Mouse (Mus musculus) layer of hippocampus, adult 9-11 months (tissue): ENCODE results near the gene Rad54l2.

Experiments
- DNase-seq: peaks from one replicate; pipeline ENCODE4 v3.0.0; 2022

Rad54l2 gene

DNA sequence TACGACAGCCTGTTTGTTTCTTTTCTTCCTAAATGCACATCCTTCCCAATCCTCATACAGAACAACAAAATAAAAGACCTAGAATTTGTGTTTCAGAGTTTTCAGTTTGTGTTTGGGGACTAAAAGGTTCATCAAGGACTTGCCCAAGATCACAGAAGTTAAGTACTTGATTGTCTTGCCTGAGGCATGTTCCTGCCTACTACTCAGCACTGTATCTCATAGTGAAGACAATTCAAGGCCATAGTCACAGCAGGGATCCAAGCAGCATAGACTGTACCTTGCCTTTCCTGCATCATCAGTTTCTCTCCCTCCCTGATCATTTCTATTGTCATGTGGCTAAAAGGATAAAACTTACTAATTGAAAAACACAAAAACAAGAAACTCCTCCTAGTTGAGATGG is 49.0 kb downstream of the Rad54l2 start:
- no peak for DNase-seq

DNA sequence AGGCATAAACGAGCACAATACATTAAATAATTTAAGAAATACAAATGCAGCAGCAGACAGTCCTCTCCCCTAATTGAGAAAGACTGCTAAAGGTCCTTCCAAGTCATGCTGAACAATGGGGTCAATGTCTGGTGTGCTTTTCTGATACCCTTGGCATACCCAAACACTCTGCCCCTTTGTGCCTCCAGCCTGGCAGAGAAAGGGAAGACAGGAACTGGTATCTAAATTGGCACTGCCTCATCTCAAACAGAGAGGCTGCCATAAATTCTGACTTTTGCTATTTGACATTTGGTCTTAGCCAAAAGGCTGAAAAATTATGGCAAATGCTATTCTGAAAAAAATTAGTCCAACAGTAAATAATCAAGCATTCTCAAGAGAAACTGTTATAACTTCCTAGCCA is 49.9 kb downstream of the Rad54l2 start:
- no peak for DNase-seq

DNA sequence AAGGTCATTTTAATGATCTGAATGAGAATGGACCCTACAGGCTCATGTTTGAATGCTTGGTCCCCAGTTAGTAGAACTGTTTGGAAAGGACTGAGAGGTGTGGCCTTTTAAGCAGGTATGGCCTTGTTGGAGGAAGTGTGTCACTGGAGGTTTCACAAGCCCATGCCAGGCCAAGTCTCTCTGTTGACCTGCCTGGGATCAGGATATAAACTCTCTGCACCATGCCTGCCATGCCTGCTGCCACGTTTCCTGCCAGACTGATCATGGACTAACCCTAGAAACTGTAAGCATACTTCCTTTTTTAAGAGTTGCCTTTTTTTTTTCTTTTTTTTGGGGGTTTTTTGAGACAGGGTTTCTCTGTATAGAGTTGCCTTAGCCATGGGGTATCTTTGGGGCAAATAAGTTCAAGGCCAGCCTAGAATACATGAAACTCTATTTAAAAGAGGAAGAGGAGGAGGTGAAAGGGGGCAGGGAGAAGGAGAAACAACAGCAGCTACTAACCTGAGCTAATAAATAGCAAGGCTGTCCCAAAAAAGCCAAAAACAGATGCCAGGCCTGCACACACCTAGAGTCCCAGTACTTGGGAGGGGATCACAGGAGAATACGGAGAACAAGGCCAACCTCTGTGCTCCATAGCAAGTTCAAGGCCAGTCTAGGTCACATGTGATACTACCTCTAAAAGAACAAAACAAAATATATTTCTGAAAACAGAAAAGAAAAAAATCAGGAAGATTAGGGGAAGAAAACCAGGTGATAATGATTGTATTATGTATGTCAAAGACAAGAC is 50.6 kb downstream of the Rad54l2 start:
- no peak for DNase-seq

DNA sequence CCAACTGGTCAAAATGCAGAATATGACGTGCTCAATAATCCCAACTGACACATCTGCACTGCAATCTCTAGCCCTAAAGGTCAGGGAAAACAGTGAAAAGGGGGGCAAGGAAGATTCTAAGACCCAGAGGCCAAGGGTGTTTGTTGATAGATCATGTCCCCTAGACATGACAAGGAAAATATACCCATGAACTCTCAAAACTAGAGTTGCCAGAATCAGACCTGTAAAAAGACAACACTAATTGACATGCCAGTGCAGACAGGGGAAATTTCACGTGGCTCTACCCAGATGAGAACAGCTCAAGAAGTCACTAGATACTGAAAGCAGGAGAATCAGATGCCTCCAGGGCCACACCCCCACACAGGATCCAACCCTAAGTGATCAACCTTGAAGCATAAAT is 55.3 kb downstream of the Rad54l2 start:
- no peak for DNase-seq

DNA sequence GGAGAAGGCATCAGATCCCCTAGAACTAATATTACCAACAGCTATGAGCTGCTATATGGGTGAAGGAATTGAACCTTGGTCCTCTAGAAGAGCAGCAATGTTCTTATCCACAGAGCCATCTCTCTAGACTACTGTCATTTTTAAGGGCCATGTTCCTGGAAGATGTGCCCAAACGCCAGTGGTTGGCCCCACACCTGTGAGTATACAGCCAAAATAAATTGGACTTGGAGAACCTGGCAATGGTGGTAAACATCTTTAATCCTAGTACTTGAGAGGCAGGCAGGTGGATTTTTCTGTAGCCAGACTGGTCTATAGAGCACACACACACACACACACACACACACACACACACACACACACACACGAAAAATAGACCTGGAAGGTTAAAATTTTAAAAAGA is 59.6 kb downstream of the Rad54l2 start:
- DNase-seq, result no peak

DNA sequence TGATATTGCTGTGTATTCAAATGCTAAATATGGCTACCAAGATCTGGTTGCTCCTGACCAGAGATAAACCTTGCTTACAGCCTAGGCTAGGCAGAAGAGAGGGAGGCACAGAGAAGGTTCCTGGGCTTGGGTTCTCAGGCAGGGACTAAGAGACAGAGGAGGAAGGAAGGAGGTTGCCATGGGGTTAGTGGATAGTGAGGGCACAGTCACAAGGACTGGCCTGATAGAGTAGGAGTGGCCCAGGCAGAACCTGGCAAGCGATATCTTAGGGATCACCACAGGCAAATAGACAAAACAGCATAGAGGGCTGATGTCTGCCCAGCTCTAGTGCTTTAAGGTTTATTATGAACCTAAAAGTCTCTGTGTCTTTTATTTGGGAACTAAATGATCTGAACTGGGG is 62.1 kb downstream of the Rad54l2 start:
- no peak for DNase-seq

DNA sequence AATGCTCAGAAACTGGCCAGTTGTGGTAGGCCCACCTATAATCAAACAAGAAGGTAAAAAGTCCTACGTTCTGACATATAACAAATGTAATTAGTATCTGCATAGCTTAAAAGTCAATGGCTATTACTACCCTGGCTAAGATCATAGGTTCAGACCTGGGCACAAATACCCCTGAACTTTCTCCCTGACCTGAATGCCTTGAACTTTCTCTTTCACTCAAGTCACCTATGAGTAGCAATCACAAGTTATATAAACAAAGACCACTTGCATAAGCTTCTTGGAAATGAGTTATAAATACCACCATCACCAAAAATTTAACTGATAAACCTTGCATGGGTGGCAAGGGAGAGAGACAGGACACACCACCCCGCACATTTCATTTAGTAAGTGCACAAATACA is 63.6 kb downstream of the Rad54l2 start:
- no peak for DNase-seq

DNA sequence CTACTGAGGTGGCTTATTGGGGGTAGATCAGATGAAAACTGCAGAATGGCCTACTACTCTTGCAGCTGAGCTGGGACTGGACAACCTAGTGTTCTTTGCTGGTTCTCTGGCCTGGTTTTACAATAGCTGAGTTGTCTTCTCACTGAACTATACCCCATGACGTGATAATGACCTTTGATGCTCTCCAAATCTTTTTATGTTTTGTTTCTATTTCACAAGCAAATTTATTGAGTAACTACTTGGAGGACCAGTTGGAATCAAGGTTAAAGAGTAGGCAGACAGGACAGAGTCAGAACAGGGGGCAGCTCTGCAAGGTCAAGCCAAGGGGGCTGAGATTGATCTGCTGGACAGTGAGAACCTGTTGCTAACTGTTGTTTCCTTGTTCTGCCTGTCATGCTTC is 64.1 kb downstream of the Rad54l2 start:
- DNase-seq, result no peak

DNA sequence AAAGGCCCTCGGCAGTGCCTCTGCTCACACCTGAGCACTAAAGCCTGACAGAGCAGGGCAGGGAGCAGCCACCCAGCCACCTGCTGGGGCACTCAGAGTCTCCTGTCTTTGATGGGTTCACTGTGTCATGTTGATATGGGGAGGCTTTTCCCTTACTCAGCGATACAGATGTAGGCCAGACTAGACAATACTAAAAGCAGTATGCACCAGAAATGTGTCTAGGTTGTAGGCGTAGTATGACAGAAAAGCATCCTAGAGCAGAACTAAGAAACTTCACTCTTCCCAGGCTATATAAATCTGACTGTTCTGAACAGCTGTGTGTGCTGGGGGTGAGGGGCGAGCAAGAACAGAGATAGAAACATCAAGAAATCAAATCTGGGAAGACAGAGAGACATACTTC is 72.3 kb downstream of the Rad54l2 start:
- DNase-seq, result no peak

DNA sequence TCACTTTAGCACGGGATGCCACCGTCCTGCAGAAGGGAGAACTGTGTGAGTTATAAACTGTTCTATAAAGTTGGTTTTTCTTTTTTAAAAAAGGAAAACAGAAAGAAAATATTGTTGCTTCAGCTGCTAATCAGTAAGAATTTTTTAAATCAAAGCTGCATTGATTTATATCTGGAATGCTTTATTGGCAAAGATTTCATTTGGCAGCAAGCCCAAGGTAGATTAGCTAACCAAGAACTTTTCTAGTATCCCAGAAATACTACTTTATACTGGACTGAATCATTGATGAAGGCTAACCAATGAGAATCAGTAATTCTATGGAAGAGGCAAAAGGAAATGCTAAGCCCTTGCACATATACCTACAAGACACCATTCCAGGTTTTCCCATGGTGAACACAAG is 72.8 kb downstream of the Rad54l2 start:
- DNase-seq, result no peak

DNA sequence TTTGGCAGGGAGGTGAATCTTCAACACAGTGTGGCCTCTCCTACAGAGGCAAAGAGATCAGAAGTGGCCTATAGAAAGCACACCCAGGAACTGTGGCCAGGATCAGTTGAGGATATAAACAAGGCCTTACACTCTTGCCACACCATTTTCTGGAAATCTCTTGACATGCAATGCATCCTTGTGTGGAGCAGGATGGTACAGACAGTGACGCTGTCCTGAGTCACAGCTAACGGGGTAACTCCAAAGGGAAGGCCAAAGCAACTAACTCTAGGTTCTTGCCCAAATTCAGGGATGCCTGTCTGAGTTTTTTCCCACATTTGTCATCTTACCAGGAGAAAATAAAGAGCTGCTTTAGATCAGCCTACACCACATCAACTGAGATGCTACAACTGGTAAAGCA is 76.5 kb downstream of the Rad54l2 start:
- DNase-seq, result no peak

DNA sequence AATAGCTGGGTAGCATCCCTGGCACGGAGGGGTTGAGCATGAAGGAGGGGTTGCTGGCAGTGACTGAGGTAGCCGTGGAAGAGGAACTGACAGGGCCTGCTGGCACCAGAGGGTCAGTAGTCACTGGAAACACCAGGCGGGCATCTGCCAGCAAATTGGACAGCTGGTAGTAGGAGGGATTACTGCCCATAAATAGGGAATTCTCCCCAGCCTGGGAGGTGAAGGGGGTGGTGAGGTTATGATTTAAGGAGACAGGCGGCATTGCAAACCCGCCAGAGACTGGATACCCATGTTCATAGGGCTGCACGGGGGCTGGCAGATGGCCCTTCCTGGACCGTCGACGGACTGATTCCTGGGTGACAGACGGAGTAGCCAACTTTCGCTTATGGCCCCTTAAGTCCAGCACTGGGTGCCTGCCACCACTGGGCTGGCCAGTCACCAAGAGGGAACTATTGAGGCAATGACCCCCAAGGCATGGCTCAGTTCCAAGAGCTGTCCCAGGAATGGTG is 96.0 kb downstream of the Rad54l2 start:
- no peak for DNase-seq

DNA sequence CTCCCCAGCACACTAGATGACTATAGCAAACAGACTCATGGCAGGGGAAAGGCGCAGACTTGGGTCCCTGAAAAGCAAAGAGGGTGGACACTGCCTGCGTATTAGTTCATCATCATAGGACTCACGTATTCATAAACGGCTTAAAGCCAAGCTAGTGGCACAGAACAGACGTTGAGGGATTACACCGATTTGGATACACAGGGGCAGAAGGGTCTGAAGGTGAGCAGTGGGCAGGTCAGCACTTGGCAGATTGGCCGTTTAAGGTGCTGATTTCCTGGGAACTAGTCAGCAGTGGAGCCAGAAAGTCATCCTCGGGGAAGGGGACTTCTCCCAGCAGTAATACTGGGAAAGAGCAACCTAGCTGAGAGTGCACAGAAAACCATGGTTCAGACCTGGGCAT is 100.2 kb downstream of the Rad54l2 start:
- DNase-seq, result no peak

DNA sequence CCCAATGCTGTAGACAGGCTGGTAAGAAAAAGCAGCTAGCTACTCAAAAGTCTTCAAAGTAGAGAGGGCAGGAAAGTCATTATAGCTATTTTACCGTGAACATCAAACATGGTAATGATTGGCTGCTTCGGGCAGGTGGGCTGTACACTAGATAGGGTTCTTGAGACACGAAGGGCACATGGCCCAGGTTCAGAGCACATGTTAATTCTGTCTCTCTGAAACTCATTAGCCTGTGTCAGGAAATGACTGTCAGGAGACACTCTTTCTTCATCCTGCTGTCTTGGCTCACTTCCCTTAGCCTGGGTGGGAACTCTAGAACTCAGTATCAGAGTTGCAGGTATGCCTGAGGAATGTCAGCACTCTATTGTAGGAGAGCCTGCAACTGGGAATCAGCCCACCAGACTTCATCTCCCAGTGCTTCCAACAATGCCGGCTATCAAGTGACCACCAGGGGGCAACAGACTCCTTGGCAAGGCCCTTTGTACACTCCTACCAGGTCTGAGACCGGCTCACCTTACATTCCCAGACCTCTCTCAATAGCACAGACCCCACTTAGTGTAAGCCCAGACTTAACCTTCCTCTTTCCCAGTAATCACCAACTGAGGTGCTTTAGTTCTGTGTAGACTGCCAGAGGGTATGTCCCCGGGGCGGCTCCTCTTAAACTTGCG is 101.9 kb downstream of the Rad54l2 start:
- peak; percentile 71 for DNase-seq

DNA sequence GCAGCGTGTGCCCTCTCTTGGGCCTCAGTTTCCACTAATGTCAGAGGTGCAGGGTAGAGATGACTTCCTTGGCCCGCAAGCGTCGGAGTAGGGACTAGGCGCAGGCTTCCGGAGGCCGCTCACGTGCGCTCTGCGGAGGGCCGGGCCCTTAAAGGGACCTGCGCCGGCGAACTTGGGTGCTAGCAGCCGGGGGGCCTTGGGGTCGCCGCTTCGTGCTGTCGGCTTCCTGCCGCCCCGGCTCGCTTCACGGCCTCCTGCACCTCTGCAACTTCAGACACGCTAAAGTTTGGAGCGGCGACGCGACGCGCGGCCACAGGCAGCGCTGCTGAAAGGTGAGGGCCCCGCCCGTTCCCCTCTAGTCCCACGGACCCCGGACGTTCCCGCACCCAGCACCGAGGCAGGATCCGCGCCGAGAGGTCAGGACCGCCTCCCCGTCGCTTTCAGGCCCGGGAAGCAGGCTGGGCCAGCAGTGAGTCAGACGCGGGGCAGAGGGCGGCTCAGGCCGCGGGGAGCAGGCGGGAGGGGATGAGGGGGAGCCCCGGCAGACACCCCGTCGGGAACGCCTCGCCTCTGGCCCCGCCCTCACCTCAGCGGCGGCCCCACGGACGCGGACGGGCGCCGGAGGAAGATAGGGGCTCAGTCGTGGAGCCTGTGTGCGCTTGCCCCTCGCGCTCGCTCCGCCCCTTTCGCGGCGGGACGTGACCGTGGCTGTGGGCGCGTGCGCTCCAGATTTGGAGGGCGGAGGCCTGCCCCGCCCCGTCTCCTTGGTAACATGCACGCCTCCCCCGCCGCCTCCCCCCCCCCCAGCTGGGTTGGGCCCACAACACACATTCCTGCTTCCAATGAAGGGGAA is 103.5 kb downstream of the Rad54l2 start, which contains the start of gene Tex264:
Gene Tex264, minus strand, starts transcription at position 679 of the 853 bp plus-strand sequence.
- DNase-seq, result peak; percentile 92

DNA sequence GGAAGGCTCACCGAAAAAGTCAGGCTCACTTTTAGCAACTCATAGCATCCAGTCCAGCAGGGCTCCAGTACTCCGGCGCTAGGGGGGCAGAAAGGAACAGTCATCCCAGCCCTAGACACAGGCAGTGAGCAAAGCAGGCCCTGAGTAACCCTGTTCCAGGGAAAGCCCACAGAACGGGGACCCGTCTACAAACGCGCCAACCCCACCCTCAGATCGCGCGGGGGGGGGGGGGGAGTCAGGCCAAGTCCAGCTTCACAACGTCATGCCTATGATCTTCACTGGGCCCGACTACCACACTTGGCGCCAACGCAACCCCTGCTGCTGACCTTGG is 104.1 kb downstream of the Rad54l2 start:
- no peak for DNase-seq

DNA sequence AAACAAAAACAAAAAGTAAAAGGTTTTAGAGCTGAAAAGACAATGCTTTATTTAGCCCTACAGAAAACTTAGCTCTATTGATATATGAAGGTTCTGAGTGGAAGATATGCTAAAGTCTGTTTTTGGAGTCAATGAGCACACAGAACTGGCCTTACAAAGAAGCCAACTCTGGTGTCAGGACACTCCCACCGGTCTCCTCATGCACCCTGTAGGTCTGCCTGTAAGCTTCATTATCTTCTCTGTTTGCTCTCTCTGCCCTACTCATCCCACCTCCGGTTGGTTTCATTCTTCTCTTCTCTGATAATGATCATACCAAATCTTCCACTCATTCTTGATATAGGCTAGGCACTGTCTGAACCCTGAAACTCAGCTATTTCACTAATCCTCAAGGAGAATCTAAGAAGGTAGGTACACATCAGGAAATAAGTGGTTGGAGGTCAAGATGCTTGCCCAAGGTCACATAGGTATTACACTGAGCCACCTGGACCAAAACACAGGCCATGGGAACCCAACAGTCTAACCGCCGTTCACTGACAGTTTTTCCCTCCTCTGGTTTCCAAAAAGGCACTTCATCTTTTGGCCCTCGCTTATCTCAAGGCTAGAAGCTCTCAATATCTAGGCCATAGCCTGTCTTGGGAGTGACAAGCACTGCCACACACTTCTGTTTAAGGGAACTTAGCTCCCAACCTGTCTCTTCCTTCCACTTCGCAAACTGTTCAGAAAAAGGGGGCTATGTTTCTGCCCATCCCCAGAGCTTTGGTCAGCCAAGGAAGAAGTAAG is 104.7 kb downstream of the Rad54l2 start:
- no peak for DNase-seq

DNA sequence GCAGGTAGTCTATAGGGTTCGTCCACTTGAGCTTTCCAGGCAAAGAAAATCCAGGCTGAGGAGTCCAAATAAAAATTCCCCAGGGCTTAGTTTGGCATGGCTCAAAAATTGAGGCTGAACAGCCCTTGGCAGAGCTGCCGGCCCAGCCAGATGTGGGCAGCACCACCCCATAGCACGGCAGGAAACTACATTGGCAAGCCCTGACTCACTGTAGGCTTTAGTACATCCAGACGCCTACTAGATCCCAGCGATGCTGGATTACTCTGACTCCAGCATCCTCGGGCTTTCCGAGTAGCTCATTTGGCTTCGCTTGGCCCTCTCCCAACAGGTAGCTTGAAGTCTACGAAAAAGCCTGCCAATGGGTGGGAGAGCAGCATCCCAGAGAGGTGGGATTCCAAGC is 108.0 kb downstream of the Rad54l2 start:
- no peak for DNase-seq

DNA sequence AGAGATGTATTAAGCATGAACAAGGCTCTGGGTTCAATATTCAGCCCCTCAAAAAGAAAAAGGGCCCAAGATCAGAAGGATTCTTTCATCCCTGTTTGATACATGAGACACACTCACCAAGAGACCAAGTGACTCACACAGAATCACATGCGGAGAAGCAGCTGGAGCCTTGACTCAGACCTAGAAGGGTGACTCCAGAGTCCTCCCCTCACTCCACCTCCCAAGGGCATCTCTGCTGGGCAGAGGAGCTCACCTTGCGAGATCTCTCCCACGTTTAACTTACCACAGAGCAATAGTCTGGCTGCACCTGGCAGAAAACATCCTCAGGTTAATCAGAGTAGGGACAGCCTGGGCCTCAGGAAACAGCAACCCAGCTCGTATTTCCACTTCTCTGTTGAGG is 110.8 kb downstream of the Rad54l2 start:
- no peak for DNase-seq

DNA sequence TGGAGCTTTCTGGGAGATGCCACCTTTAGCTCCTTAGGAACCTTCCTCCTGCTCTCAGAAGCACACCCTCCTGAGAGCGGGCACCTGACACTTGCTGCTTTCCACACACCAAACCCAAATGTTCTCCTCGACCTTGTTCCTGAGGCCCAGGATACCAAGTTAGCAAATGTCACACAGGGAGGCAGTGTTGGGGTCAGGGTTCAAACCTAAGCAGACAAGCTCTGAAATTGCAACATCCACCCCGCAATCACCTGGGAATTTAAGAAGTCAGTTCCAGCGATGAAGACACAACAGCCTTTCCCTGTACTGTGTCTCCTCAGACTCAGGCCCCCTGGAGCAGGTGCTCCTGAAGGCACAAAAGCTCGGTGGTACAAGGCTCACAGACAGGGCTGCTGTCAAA is 111.3 kb downstream of the Rad54l2 start:
- DNase-seq, result no peak

DNA sequence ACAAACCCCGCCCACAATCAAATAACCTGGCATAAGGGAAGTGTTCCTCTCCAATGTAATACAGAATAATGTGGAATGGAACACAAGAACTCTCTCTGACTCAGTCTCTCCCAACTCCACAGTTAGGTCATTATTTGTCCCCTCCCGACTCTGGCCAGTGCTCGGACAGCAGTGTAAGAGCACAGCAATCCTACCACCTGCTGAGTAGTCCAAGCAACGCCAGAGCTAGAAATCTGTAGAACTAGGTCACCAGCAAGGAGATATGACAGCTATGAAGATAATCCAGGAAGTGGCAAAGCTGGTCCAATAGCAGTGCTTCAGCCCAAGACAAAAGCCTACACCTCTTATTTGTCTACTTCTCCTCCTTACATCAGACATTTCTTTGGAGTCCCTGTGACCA is 112.4 kb downstream of the Rad54l2 start:
- DNase-seq, result no peak

DNA sequence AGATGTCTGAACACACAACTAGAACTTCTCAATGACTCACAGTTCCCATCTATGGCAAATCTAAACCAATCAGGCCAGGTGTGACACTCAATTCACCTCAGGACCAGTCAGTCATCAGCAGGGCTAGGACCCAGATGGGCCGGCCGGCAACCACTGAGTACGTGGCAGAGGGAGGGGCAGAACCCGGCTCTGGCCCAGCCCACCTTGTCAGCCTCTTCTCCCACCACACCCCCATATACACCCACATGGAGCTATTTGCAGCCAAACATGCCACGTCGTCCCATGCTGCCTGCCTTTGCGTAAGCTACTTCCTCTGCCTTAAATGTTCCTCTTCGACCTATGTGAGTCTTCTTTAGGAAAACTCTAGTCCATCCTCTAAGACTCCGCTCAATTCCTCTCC is 113.0 kb downstream of the Rad54l2 start:
- peak; percentile 47 for DNase-seq

DNA sequence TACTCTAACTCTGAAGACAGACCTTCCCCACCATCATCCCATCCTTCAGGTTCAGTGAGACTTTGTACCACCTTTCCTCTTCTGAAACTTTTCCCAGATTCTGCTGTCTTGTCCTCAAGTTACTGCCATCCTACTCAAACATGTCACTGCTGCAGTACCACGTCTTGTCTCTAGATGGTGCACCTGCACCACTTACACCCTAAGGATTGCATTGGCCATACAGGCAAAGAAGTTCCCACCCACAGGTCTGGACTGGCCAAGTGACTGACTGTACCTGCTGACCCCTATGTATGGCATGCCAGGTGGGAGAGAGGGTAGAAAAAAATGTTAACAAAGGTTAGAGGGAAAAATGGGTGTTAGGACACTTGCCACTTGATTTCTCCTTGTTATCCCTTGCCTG is 113.5 kb downstream of the Rad54l2 start:
- DNase-seq, result peak; percentile 82
